Mouse (Mus musculus): ENCODE results near the gene Krt13.

DNA sequence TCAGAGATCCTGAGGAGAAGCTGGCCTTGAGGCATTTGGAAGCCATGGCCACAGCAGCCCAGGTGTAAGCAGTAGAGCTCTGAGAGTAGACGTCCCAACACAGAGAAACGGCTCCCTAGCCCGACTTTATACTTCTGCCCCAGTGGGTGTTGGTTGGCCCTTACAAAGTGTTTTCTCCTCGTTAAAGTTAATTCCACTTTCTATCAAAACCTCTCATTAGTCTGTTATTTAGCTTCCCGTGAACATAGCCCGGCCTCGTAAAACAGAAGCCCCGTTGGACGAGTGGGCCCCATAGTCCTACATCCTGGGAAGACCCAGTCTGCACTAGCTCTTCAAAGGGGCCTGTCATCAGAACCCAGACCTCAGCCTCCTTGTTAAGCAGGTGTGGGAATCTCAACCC, 25.2 kb downstream of the Krt13 start, which contains the start of gene Krt35:
- TF ChIP-seq CTCF (IDR thresholded peaks at IDR 0.05; ENCODE audit: extremely low read depth, insufficient read depth, low read length) (no peak), POLR2A (IDR thresholded peaks at IDR 0.05; ENCODE audit: extremely low read depth, insufficient read depth, low read length) (no peak)

Measured in cortical plate, adult 2 months (tissue).